ENCODE assay signal across 8 mouse cellular contexts in genomic region chr9:97068201-97069095, GRCm38 (mm10). TPM values are rescaled to one million over a fixed set of nuclear protein-coding genes. Genes with fewer than 3 reads are reported as not detected.
DNase-seq lines count a peak whose midpoint lies in the region; ATAC-seq lines count a peak whose summit lies in the region.

No protein-coding gene starts in this region.

- WGBS in midbrain, embryonic 12.5 days = 53% methylated on average over 9 of the region's 9 CpGs

- intact Hi-C loops in left cerebral cortex, postnatal 36 days (cut with DNase I) = loop anchor here (1.0 to 2.0 kb wide), 2 partner anchors 108 to 152 kb away; no protein-coding TSS in a partner anchor

- H3K27ac ChIP-seq in midbrain, embryonic 12.5 days (replicated peaks) = no peak overlapping the region

- H3K4me3 ChIP-seq in midbrain, embryonic 12.5 days = no peak overlapping the region

- H3K27me3 ChIP-seq in midbrain, embryonic 12.5 days = no peaks in the 10 kb centered on the region

- no peak overlapping the region for H3K9ac ChIP-seq in midbrain, embryonic 12.5 days (replicated peaks)

- H3K9me3 ChIP-seq in midbrain, embryonic 12.5 days = no peaks in the 10 kb centered on the region

- H3K4me1 ChIP-seq in midbrain, embryonic 12.5 days = peaks cover 12% of the 10 kb centered on the region

- no peak overlapping the region for H3K4me2 ChIP-seq in midbrain, embryonic 12.5 days (replicated peaks)

- peak; percentile 76 for ATAC-seq in midbrain, embryonic 12.5 days (ENCODE audit: low FRiP score, low read depth)

- peak; percentile 34 to 47 for DNase-seq in urinary bladder, adult 18-20 months (ENCODE audit: low spot score in 2 of 2)
- DNase-seq in urinary bladder, adult 2 months (ENCODE audit: low spot score) = no peak
- peak; percentile 82 for DNase-seq in embryo, embryonic 11.5 days (ENCODE audit: low read depth, low spot score)
- peak; percentile 95 for DNase-seq in heart, adult 11 months
- peak; percentile 80 for DNase-seq in kidney, adult 18-20 months
- peak; percentile 71 to 74 for DNase-seq in left cerebral cortex, postnatal 36 days (ENCODE audit: low spot score in 2 of 2)
- DNase-seq in skeletal muscle tissue, adult 2 months (ENCODE audit: low read depth, low spot score) = peak; percentile 78

- H3K36me3 ChIP-seq in midbrain, embryonic 12.5 days = no peaks in the 10 kb centered on the region

RNA-seq across cellular contexts. Expression of gene Slc25a36, which starts 42.5 kb away (rescaled TPM):
- 56.2 and 59.7 TPM in 2 replicates for polyA plus RNA-seq in urinary bladder, adult 2 months (2012; rRNA removed)
- 10 to 100 TPM; 59.0 to 86.8 TPM for total RNA-seq in left cerebral cortex, postnatal 36 days (2021)
- 91.7 and 91.8 TPM in 2 replicates for polyA plus RNA-seq in midbrain, embryonic 12.5 days (2016; fragmentation: Nextera tagmentation; extraction: Ambion mirVana)

RNA-seq across cellular contexts. Expression of gene Spsb4, which starts 49.8 kb away (rescaled TPM):
- polyA plus RNA-seq in urinary bladder, adult 2 months (2012; rRNA removed) = 0.41 and 0.60 TPM in 2 replicates
- 1 to 10 TPM; 4.8 to 5.5 TPM for total RNA-seq in left cerebral cortex, postnatal 36 days (2021)
- 122 and 126 TPM in 2 replicates for polyA plus RNA-seq in midbrain, embryonic 12.5 days (2016; fragmentation: Nextera tagmentation; extraction: Ambion mirVana)

Comparison
In these comparisons a context has a peak if more than half of its experiments do, and no peak if none do; other contexts are left out.
1. RNA of gene Spsb4, which starts 49.8 kb away (polyA plus RNA-seq): 122 to 126 TPM in midbrain, embryonic 12.5 days; 0.41 to 0.60 TPM in urinary bladder, adult 2 months; every median in the first group is over 10 times any median in the second.